Comparison of ENCODE assay signal across 8 mouse cellular contexts in genomic region chr2:18058146-18058708, GRCm38 (mm10). TPM values are rescaled to one million over a fixed set of nuclear protein-coding genes. Genes with fewer than 3 reads are reported as not detected.
DNase-seq lines count a peak whose midpoint lies in the region; ATAC-seq and TF ChIP-seq lines count a peak whose summit lies in the region.

No protein-coding gene starts in this region.

- peak overlapping the region; percentile 72 for H3K4me3 ChIP-seq in layer of hippocampus, adult 2 months
- H3K4me3 ChIP-seq in embryonic facial prominence, embryonic 11.5 days (ENCODE audit: low read depth, low read length), result peak overlapping the region; percentile 64
- peak overlapping the region; percentile 69 for H3K4me3 ChIP-seq in intestine, postnatal 0 days (ENCODE audit: low read depth, low read length)
- peak overlapping the region; percentile 68 for H3K4me3 ChIP-seq in neural tube, embryonic 15.5 days (replicated peaks)

- no peak for ATAC-seq in embryonic facial prominence, embryonic 11.5 days (replicated peaks; ENCODE audit: insufficient number of reproducible peaks, low FRiP score, low TSS enrichment, low read depth)
- no peak for ATAC-seq in intestine, postnatal 0 days
- no peak for ATAC-seq in neural tube, embryonic 15.5 days (ENCODE audit: low FRiP score)
- ATAC-seq in inflammation-experienced regulatory T-cells, adult 6 months, result no peak

- no peak for TF ChIP-seq CTCF in layer of hippocampus, adult 2 months (conservative IDR thresholded peaks at IDR 0.05)
- TF ChIP-seq CTCF in intestine, postnatal 0 days (IDR thresholded peaks at IDR 0.05; ENCODE audit: low read depth), result no peak

- H3K36me3 ChIP-seq in embryonic facial prominence, embryonic 11.5 days (replicated peaks; ENCODE audit: control insufficient read depth, insufficient read depth, low read depth, low read length), result no peaks in the 10 kb centered on the region
- no peaks in the 10 kb centered on the region for H3K36me3 ChIP-seq in intestine, postnatal 0 days (ENCODE audit: control insufficient read depth, insufficient read depth)
- no peaks in the 10 kb centered on the region for H3K36me3 ChIP-seq in neural tube, embryonic 15.5 days

- no peak for DNase-seq in layer of hippocampus, adult 2 months (ENCODE audit: low spot score in 2 of 2)
- DNase-seq in layer of hippocampus, postnatal 25 days (ENCODE audit: extremely low spot score in 1 of 2, low spot score in 1 of 2), result no peak
- DNase-seq in embryonic facial prominence, embryonic 11.5 days (ENCODE audit: low spot score), result peak; percentile 39
- DNase-seq in gastrocnemius, postnatal 4 days (ENCODE audit: low spot score in 2 of 2), result no peak
- no peak for DNase-seq in gastrocnemius, postnatal 10 days

- no peaks in the 10 kb centered on the region for H3K27me3 ChIP-seq in embryonic facial prominence, embryonic 11.5 days (ENCODE audit: control insufficient read depth, insufficient read depth, low read length)
- H3K27me3 ChIP-seq in intestine, postnatal 0 days (replicated peaks; ENCODE audit: control insufficient read depth, insufficient read depth, low read length), result no peaks in the 10 kb centered on the region
- H3K27me3 ChIP-seq in neural tube, embryonic 15.5 days (replicated peaks), result no peaks in the 10 kb centered on the region

- no peaks in the 10 kb centered on the region for H3K4me1 ChIP-seq in embryonic facial prominence, embryonic 11.5 days (ENCODE audit: control insufficient read depth, insufficient read depth, low read length)
- H3K4me1 ChIP-seq in intestine, postnatal 0 days (replicated peaks; ENCODE audit: control insufficient read depth, insufficient read depth, low read length), result no peaks in the 10 kb centered on the region
- peaks cover 26% of the 10 kb centered on the region for H3K4me1 ChIP-seq in neural tube, embryonic 15.5 days

- peak overlapping the region; percentile 99 for H3K9ac ChIP-seq in embryonic facial prominence, embryonic 11.5 days (replicated peaks; ENCODE audit: low read length)
- H3K9ac ChIP-seq in intestine, postnatal 0 days (ENCODE audit: low read depth, low read length), result peak overlapping the region; percentile 66
- peak overlapping the region; percentile 75 for H3K9ac ChIP-seq in neural tube, embryonic 15.5 days (replicated peaks)

- H3K9me3 ChIP-seq in embryonic facial prominence, embryonic 11.5 days (replicated peaks; ENCODE audit: control insufficient read depth, low read length), result no peaks in the 10 kb centered on the region
- H3K9me3 ChIP-seq in intestine, postnatal 0 days (ENCODE audit: control insufficient read depth), result no peaks in the 10 kb centered on the region
- no peaks in the 10 kb centered on the region for H3K9me3 ChIP-seq in neural tube, embryonic 15.5 days (replicated peaks)

- WGBS in embryonic facial prominence, embryonic 11.5 days, result 12% methylated on average over 9 of the region's 9 CpGs
- 31% methylated on average over 9 of the region's 9 CpGs for WGBS in intestine, postnatal 0 days
- WGBS in neural tube, embryonic 15.5 days, result 15% methylated on average over 9 of the region's 9 CpGs

- peak overlapping the region; percentile 95 for H3K4me2 ChIP-seq in embryonic facial prominence, embryonic 11.5 days (ENCODE audit: low read depth, low read length)
- H3K4me2 ChIP-seq in intestine, postnatal 0 days (replicated peaks; ENCODE audit: low read depth), result peak overlapping the region; percentile 81
- H3K4me2 ChIP-seq in neural tube, embryonic 15.5 days, result peak overlapping the region; percentile 75

- peak overlapping the region; percentile 98 for H3K27ac ChIP-seq in layer of hippocampus, adult 2 months
- peak overlapping the region; percentile 99 for H3K27ac ChIP-seq in embryonic facial prominence, embryonic 11.5 days (replicated peaks; ENCODE audit: low read depth, low read length)
- peak overlapping the region; percentile 96 for H3K27ac ChIP-seq in intestine, postnatal 0 days (ENCODE audit: low read depth, low read length)
- H3K27ac ChIP-seq in neural tube, embryonic 15.5 days (replicated peaks), result peak overlapping the region; percentile 98

RNA-seq across cellular contexts. Expression of gene Mllt10, which starts 3.2 kb away (rescaled TPM):
- 10 to 100 TPM; 63.6 to 67.6 TPM for total RNA-seq in layer of hippocampus, adult 2 months (2021)
- total RNA-seq in layer of hippocampus, postnatal 25 days (2021), result 10 to 100 TPM; 53.0 to 58.9 TPM
- polyA plus RNA-seq in embryonic facial prominence, embryonic 11.5 days (2014; fragmentation: Nextera tagmentation; extraction: Ambion mirVana), result 40.8 and 44.3 TPM in 2 replicates
- 22.6 and 30.1 TPM in 2 replicates for polyA plus RNA-seq in intestine, postnatal 0 days (2015; fragmentation: Nextera tagmentation; extraction: Ambion mirVana)
- polyA plus RNA-seq in neural tube, embryonic 15.5 days (2015; fragmentation: Nextera tagmentation; extraction: Ambion mirVana), result 46.2 and 57.7 TPM in 2 replicates
- 10 to 100 TPM; 26.7 to 44.6 (median 37.8) TPM for polyA plus RNA-seq in inflammation-experienced regulatory T-cells, adult 6 months (2017; shearing (Covaris generic))
- total RNA-seq in gastrocnemius, postnatal 4 days (2021), result 10 to 100 TPM; 34.5 to 42.5 TPM
- total RNA-seq in gastrocnemius, postnatal 10 days (2021), result 10 to 100 TPM; 21.7 to 33.1 TPM

RNA-seq across cellular contexts. Expression of gene Skida1, which starts 9.4 kb away (rescaled TPM):
- total RNA-seq in layer of hippocampus, adult 2 months (2021), result 10 to 100 TPM; 16.8 to 16.9 TPM
- total RNA-seq in layer of hippocampus, postnatal 25 days (2021), result 10 to 100 TPM; 14.6 to 17.0 TPM
- polyA plus RNA-seq in embryonic facial prominence, embryonic 11.5 days (2014; fragmentation: Nextera tagmentation; extraction: Ambion mirVana), result 15.5 and 16.9 TPM in 2 replicates
- 0.95 and 1.2 TPM in 2 replicates for polyA plus RNA-seq in intestine, postnatal 0 days (2015; fragmentation: Nextera tagmentation; extraction: Ambion mirVana)
- 3.8 and 5.2 TPM in 2 replicates for polyA plus RNA-seq in neural tube, embryonic 15.5 days (2015; fragmentation: Nextera tagmentation; extraction: Ambion mirVana)
- polyA plus RNA-seq in inflammation-experienced regulatory T-cells, adult 6 months (2017; shearing (Covaris generic)), result 1 to 10 TPM in 1 of 3 experiments, under 1 TPM in 2; 0.37 to 1.0 (median 0.83) TPM
- 1 to 10 TPM; 4.6 to 4.9 TPM for total RNA-seq in gastrocnemius, postnatal 4 days (2021)
- total RNA-seq in gastrocnemius, postnatal 10 days (2021), result 1 to 10 TPM; 2.0 to 2.1 TPM

RNA-seq across cellular contexts. Expression of gene A930004D18Rik, which starts 20.7 kb away (rescaled TPM):
- total RNA-seq in layer of hippocampus, adult 2 months (2021), result 1 to 10 TPM; 4.2 to 4.3 TPM
- 1 to 10 TPM; 2.7 to 3.3 TPM for total RNA-seq in layer of hippocampus, postnatal 25 days (2021)
- polyA plus RNA-seq in embryonic facial prominence, embryonic 11.5 days (2014; fragmentation: Nextera tagmentation; extraction: Ambion mirVana), result 6.6 and 9.2 TPM in 2 replicates
- 6.3 and 6.8 TPM in 2 replicates for polyA plus RNA-seq in intestine, postnatal 0 days (2015; fragmentation: Nextera tagmentation; extraction: Ambion mirVana)
- 8.6 and 13.1 TPM in 2 replicates for polyA plus RNA-seq in neural tube, embryonic 15.5 days (2015; fragmentation: Nextera tagmentation; extraction: Ambion mirVana)
- 1 to 10 TPM in 2 of 3 experiments, under 1 TPM in 1; 0.17 to 4.6 (median 2.0) TPM for polyA plus RNA-seq in inflammation-experienced regulatory T-cells, adult 6 months (2017; shearing (Covaris generic))
- total RNA-seq in gastrocnemius, postnatal 4 days (2021), result 1 to 10 TPM; 5.3 to 6.5 TPM
- 1 to 10 TPM; 2.2 to 2.7 TPM for total RNA-seq in gastrocnemius, postnatal 10 days (2021)
